Mouse (Mus musculus): ENCODE data around the gene Gpr12. TPM values are rescaled to one million over a fixed set of nuclear protein-coding genes. Genes with fewer than 3 reads are reported as not detected.
A peak's percentile ranks its signal among the peaks of the same experiment; 100 is the strongest.
"Not testable (repeated sequence)": the region's sequence is repeated elsewhere in the genome, so short reads cannot be mapped to it uniquely, and the experiment has no call there.

Gpr12 gene
- not detected for total RNA-seq (2021)
- long read RNA-seq, experiment 1: 0 reads
- long read RNA-seq, experiment 2: 0 reads

DNA sequence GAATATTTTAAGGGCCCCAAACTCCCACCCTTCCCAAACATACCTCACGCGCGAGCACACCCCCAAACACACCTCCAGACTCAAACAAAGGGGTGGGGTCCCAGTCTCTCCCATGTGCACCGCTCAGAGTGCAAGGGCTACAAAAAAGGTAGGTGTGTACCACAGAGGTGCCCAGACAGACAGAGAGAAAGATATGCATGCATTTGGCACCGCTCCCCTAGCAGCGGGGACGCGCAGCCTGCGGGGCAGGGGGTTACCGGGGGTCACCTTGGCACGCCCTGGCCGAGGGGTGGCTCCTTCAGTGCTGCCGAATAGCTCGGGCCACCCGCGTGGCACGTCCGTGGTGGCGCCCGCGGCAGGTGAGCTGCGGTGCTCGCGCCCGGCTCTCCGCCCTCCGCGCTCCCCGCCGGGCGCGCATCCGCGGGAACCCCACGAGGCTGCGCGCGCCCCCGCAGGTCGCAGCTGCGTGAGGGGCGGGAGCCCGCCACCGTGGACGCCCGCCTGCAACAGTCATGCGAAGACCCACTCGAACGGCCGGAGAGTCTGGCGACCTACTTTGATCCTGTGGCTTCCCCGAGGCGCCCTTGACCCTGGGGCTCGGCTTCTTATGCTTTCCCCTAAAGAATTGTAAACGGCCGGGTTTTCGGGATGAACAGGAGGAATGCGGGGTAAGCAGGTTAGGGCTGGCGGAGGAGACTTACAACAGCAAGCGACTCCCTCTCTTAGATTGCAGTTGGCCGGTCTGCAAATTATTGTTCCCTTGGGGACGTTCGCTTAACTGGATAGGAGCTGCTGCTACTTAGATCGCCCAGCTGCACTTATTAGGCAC, at the start of gene Gpr12:
Gene Gpr12 (minus strand): TSS at position 762 of the 829 bp plus-strand sequence.
- peak; percentile 10 for DNase-seq
- intact Hi-C loops (cut with DNase I; ENCODE audit: low total_unique reads): no loop called here

DNA sequence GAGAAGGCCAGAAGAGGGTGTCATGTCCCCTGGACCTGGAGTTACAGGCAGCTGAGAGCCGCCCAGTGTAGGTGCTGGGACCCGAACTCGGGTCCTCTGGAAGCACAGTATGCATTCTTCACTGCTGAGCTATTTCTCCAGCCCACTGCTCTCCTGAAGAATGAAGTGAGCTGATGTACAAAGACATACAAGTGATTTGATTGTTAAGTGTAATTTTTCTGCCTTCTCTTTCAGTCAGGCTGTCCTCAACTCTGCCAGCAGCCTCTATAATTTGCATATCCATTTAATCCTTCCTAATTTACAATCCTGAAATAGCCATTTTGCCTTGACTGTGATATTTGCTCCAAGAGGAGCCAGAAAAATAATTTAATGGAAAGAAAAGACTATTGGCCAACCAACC, 46.6 kb upstream of the Gpr12 start:
- intact Hi-C loops (cut with DNase I; ENCODE audit: low total_unique reads): no loop called here
- no peak for DNase-seq

DNA sequence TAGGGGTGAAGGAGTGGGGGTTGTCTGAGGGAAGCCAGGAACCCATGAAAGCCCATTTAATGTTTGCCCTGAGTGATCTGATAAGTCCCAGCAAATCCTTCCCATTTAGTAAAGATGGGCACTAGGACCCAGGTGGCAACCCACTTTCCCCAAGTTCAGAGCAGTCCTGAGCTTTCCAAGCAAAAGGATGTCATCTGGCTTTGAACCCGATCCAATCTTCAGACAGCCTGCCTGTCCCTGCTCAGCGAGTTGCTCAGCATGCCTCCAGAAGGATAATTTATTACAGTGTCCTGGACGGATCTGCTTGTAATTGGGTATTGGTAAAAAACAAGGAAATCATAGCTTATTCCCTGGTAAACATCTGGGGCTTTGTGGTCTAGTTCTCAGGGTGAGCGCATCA, 45.9 kb upstream of the Gpr12 start:
- intact Hi-C loops (cut with DNase I; ENCODE audit: low total_unique reads): no loop called here
- no peak for DNase-seq

DNA sequence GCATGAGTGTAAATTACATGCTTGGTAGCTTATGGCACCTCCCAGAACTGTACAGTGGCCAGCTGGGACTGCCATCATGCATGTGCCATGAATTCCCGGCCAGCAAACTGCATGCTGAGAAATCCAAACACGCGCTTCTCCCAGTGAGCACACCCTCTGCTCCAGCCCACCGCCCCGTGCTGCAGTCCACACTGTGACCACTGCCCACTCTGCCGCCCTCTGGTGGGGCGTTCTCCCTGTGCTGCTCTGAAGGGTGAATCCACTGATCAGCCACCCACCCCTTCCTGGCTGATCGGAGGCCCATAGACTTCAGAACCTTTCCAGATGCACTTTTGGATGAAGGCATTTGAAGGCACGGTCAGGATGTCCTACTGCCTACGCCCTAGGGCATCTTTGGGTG, 44.6 kb upstream of the Gpr12 start:
- intact Hi-C loops (cut with DNase I; ENCODE audit: low total_unique reads): no loop called here
- no peak for DNase-seq

DNA sequence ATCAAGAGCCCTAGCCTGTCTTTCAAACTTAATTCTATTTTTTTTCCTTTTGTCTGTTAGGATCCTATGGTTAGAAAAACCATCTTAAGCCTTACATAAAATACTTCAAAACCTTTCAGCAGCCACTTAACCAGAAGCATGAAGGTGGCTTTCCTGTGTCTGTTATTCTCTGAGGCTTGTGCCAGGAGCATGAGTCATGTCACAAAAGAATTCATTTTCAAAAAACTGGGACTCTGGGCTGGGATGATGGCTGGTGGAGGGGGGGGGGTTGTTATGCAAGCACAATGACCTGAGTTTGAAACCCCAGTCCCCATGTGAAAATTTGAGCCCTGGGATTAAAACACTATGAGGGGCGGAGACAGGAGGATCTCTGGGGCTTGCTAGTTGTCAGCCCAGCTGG, 43.8 kb upstream of the Gpr12 start:
- no peak for DNase-seq
- intact Hi-C loops (cut with DNase I; ENCODE audit: low total_unique reads): no loop called here

DNA sequence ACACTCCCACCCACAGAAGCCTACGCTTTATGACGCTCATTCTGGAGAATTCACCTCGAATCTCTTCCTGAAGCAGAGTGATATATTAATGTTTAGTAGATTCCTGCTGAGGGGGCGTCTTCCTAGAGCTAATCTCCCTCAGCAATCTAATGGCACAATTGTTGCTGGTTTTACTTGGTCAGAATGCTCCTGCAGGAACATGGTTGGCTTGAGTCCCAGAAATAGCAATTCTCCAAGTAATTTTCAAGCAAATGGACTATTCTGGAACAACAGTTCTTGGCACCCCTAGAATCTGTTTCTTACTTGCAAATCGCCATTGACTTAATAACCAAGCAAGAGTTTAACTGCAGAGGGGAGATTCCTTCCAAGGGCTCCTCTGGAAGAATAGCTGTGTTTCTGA, 42.9 kb upstream of the Gpr12 start:
- intact Hi-C loops (cut with DNase I; ENCODE audit: low total_unique reads): no loop called here
- no peak for DNase-seq

DNA sequence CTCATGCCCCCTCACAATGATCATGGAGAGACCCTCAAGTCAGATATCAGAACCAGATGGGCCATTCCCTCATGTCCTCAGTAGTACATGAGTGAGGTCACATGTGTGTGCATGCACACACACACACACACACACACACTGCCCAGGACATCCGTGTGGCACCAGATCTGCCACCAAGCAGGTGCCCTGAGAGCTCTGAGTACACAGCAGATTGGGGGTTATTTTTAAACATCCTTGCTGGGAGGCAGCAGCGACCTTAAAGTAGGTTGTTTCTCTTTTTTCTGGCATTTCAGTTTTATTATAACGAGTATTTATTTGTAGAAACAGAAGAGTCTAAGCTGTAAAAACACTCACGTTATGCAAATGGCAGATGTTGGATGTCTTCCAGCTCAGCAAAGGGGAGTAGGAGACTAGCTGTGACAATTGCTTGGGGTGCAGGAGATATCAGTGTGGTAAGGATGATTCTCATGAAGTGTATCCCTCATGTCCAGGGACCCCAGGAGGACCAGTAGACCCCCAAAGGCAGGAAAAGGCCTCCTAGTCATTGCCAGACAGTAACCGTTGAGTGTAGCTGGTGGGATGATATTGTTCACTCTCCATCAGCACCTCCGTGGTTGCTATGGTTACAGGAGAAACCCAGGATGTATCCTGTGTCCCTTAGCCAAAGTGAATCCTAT, 40.7 kb upstream of the Gpr12 start:
- intact Hi-C loops (cut with DNase I; ENCODE audit: low total_unique reads): no loop called here

DNA sequence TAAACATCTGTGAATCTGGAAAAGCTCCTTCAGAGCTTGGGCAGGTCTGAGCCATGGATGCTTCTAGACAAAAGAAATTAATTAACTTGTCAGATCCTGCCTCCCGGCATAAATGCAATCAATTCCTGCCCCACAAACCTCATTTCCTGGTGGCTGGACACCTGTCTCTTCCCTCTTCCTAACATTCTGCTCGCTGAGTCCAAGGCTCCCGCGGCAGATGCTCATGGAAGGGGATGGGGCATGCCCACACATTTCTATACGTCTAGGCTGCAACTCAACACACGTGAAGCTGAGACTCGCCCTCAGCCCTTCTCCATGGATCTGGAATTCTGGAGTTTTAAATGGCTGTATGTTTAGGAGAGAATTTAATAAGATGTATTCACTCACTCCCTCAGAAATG, 26.8 kb upstream of the Gpr12 start:
- DNase-seq: no peak
- intact Hi-C loops (cut with DNase I; ENCODE audit: low total_unique reads): no loop called here

More for the DNA sequence above, 40.7 kb upstream of the Gpr12 start:
- no peak for DNase-seq

DNA sequence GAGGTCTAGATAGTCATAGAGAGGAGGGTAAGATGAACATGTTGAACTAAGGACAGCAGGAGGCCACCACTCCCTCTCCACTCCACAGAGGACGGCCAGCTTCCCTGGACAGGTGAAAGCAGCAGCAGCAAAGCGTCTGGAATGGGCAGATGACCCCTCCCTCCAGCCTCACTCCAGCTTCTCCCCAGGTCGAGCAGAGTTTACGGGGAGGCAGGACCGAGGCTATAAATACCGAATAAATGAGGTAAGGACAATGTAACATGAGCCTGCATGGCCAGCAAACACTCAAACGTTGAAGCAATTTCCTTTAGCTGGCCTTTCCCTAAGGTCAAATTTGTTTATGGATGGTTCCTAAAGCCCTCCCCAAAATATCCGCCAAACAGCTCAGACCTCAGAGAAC, 26.0 kb upstream of the Gpr12 start:
- intact Hi-C loops (cut with DNase I; ENCODE audit: low total_unique reads): no loop called here
- DNase-seq: no peak

DNA sequence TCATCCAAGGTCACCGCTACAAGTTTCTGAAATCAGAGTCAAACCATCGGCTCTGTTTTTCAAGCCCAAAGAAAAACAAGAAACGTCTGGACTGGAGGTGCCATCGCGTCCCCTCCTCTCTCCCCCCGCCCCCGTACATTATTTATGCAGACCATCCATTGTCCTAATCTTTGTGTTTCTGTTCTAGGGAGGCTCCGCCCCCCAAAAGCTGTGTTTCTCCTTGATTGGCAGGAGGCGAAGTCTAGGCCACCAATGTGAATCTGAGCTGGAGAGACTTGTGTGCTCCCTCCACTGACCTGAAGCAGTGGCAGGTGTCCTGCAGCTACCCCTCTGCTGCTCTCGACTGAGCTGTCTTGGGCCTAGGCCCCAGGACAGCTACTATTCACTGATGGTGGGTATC, 24.6 kb upstream of the Gpr12 start:
- intact Hi-C loops (cut with DNase I; ENCODE audit: low total_unique reads): no loop called here
- no peak for DNase-seq

DNA sequence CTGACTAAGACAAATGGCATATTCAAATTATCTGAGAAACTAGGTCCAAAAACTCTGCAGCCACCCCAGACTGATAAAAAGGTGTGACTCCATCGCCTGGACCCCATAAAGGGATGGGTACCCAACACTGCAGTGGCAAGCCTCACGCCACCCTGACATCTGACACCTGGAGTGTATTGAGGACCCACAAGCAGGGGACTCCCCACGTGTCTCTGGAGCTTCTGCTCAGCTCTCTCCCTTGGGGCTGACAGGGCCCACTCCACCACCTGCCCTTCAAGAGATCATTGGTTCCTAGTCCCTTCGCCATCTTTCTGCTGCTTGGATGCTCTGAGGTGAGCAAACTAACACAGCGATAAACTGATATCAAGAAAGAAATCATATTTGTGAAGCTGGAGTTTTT, 22.8 kb upstream of the Gpr12 start:
- intact Hi-C loops (cut with DNase I; ENCODE audit: low total_unique reads): no loop called here
- no peak for DNase-seq

DNA sequence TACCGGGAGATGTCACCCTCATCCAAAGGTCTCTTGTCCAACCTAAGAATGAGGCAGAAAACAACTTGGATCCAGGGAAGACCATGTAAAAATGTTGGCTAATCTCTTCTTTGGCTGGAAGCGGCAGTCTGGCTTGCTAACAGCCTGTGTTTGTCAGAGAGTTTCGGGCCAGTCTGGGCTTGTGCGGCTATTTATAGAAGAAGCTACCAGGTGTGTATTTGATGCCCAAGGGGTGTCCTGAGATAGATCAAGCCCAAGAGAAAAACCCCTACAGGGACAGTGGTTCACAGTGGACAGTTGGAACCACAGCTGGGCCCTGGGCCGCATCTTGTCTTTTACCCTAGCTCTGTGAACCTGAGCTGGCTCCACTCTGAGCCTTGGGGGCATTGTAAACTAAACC, 21.9 kb upstream of the Gpr12 start:
- intact Hi-C loops (cut with DNase I; ENCODE audit: low total_unique reads): no loop called here
- no peak for DNase-seq

DNA sequence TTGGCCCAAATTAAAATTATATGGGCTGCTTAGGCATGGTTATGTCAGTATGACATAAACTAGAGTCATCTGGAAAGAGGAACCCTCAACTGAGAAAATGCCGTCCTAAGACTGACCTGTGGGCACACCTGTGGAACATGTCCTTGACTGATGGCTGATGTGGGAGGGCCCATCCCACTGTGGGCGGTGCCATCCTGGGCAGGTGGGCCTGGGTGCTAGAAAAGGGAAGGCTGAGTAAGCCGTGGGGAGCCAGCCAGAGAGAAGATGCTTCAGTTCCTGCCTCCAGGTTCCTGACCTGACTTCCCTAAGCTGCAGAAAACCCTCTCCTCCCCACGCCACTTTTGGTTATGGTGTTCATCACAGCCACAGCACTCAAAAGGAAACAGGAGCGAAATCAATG, 21.2 kb upstream of the Gpr12 start:
- intact Hi-C loops (cut with DNase I; ENCODE audit: low total_unique reads): no loop called here
- no peak for DNase-seq

DNA sequence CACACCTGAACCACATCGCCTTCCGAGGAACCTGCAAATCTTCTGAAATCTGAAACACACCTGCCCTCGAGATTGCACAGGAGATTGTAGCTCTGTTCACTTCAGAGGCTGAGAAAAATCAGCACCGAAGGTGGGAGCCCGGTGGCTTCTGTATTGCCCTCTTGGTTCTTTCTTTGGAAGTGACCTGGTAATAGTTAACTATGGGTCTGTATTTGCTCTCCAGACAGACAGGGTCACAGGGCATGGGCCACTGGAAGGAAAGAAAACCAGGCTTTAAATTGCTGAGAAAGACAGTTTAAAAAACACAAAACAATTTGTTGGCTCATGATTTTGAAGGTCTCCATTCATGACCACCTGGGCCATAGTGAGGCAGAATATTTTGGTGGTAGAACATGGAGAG, 14.9 kb upstream of the Gpr12 start:
- no peak for DNase-seq
- intact Hi-C loops (cut with DNase I; ENCODE audit: low total_unique reads): no loop called here

DNA sequence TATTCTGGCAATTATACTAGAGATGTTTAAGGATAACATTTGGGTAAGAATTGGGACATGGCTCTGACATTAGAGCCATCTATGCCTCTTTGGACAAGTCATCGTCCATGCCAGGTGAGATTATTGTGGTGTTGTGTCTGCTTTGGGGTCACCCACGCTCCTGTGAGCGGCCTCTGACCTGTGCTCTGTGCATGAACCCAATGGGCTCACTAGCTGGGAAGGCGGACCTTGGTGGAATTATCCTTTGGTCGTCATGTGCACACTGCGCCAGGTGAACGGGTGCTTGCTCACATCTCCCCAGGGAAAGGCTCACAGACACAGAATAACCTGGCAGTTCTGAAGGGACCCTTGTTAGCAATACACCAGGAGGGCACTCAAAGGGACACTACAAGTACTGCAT, 14.2 kb upstream of the Gpr12 start:
- intact Hi-C loops (cut with DNase I; ENCODE audit: low total_unique reads); DNase-seq: not testable (repeated sequence)

DNA sequence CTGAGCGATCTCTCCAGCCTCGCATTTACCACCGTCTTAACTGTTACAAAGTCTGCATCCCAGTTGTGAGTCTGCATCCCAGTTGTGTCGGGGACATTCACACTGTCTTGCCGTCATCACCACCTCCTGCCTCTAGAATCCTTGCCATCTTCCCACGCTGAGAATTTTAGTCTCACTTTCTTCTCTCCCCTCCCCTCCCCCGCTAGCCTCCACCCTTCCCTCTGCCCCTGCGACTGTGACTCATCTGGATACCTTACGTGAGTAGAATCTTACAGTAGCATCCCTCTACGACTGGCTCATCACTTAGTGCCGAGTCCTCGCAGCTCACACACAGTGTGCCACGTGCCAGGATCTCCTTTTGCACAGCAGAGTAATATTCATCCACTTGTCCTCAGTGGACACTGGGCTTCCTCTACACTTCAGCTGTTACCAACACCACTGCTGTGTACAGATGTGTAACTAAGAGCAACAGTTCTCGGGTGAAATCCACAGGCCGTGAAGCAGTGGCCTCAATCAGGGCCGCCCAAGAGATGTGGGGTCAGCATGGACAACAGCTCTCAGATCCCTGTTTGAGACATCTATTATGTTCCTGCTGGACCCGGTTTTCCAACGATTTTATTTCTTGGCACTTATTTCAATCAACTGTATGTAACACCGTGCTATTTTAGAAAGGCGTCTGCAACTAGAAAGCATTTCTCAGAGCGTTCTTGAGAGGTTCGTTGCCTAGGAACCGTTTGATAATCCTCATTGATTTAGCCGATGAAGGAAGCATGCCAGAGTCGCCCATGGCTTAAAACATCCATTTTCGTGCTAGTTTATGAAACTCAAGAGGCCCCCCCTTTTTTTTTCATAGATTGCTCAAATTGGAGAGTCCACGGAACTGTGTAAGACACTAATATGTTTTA, 13.4 kb upstream of the Gpr12 start:
- no peak for DNase-seq
- intact Hi-C loops (cut with DNase I; ENCODE audit: low total_unique reads): no loop called here

DNA sequence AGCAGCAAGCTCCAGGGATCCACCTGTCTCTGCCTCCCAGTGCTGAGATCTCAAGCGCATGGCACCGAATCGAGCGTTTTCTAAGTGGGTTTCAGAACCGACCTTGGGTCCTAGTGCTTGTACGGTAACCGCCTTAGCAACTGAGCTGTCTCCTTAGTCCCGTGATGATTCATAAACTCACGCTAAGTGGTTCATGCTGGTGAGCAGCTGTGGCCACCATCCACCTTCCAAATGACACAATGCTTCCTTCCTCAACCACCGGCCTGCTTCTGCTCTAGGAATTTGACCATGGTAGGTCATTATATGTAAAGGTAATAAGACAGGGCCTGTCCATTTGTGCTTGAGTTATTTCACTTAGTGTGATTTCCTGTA, 12.4 kb upstream of the Gpr12 start:
- intact Hi-C loops (cut with DNase I; ENCODE audit: low total_unique reads): no loop called here

DNA sequence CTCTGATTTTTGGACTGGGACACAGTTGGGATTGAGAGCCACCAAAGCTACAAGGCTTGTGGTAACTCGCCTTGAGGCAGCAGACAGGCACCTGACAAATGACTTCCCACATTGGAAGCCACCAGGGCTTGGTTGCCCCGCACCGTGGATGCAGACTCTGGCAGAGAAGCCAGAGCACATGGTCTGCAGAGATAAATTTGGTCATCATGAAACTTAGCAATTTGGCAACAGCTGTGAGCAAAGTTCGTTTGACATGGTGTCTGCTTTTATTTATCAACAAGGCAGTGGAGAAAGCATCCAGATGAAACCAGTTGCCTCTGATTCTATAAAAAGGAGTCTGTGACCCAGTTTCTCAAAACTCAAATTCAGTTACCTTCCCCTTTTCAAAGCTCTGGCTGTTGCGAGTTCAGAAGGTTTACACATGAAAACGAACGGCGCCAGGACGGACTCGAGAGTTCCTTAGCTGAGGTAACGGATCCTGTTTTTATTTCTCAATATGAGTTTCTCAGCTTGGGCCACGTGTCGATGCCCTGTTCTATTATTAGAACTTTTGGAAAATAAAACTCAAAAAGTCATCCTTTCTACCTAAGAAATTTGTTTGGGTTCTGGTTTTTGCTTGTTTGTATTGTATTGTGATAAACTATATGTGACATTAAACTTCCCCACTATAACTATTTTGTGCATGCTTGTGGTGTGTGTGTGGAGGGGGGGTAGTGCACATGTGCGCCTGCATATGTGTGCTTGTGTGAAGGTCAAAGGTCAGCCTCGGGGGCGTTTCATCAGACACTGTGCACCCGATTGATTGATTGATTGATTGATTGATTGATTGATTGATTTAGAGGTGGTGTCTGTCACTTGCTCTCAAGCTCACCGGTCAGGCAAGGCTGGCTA, 11.8 kb upstream of the Gpr12 start:
- intact Hi-C loops (cut with DNase I; ENCODE audit: low total_unique reads): no loop called here
- DNase-seq: no peak

More for the DNA sequence above, 12.4 kb upstream of the Gpr12 start:
- no peak for DNase-seq

DNA sequence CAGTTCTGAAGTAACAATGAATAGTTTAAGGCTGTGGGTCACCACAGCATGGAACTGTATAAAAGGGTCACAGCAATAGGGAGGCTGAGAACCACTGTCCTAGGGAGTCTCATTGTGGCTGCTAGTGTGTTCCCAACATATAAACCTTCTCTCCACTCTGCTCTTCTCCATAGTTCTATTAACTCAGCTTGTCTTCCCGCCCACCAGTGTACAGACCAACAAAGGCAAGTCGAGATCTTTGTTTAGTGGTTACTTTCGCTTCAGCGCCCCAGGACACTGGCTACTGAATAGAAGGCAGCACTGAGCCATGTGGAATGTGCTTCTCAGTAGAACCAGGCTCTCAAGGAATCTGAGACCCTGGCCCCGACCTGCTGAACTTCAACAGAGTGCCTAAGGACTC, 7.5 kb upstream of the Gpr12 start:
- intact Hi-C loops (cut with DNase I; ENCODE audit: low total_unique reads): no loop called here
- no peak for DNase-seq
